Mouse (Mus musculus): ENCODE measurements around the gene Arl6ip6.

Arl6ip6 gene

DNA sequence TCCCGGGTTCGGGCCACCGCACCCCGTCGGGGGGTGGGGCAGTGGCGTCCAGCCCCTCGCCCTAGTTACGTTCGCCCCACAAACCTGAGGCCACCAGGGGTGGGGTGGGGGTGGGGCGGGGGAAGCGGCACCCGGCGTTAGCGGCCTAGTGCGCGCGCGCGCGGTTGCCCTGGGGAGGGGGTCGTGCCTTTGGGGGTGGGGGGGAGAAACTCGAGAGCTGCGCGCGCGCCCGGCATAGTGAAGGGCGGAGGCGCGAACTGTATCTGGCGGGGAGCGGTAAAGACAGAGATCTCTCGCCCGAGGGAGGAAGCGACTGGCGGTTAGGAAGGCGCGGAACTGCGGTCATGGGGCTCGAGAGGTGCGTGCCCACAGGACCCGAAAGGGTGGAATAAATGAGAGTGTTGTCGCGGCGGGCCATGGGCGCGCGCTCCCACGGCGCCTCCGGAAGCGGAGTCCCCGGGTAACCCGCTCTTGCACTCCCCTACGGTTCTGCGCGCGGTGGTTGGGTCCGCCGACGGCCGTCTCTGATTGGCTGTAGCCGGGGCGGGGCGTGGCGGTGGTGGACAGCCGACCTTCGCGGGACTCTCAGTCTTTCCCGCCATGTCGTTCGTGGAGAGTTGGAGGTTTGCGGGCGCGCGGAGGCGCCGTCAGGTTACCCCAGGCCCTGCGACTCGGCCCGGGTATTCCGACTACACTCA, at the start of gene Arl6ip6:
Gene Arl6ip6 (plus strand): TSS at position 204 of the 698 bp plus-strand sequence.
- DNase-seq = peak; percentile 97

GRCm38 (mm10) chr2:53146852-53147251, 44.7 kb upstream of the Arl6ip6 start:
- DNase-seq = no peak

- no peak for DNase-seq
Measured at GRCm38 (mm10) chr2:53173966-53174365, 17.6 kb upstream of the Arl6ip6 start.

DNA sequence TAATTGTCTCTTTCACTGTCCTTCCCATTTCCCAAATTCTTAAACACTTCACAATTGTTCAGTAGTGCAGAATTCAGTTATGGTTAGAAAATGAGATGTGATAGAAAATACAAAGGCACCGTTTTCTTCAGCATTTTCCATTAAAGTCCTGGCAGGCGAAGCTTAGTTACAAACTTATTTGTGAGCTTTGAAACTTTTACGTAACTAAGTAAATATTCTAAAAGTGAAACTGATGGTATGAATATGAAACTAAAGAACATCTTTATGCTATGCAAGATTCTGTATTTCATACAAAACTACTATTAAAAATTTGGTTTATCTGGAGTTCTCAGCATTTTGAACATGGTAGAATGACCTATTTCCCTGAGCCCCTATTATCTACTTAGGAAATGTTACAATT, 12.6 kb upstream of the Arl6ip6 start:
- DNase-seq = no peak

- DNase-seq = no peak
Measured at GRCm38 (mm10) chr2:53179876-53180275, 11.7 kb upstream of the Arl6ip6 start.

DNA sequence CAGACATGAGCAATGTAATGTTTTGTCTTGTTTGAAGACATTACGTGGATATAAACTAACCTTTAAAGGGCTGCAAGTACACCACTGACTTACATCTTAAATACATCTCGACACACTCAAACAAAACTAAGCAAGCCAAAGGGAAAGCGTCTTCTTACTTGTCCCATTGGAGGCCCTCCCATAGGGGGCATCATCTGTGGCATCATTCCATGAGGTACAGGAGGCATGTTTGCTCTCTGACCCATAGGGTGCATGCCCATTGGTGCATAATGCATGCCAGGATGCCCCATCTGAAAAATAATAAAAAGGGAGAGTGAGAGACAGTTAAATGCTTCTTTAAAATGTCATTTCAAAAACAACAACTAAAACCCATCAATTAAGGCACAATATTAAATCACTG, 1.7 kb upstream of the Arl6ip6 start:
- DNase-seq = peak; percentile 13

- peak; percentile 99 for DNase-seq
Measured at GRCm38 (mm10) chr2:53190684-53191511, 628 bp upstream of the Arl6ip6 start, which contains the start of gene Prpf40a. Gene Prpf40a (minus strand): TSS chr2:53191284.

DNA sequence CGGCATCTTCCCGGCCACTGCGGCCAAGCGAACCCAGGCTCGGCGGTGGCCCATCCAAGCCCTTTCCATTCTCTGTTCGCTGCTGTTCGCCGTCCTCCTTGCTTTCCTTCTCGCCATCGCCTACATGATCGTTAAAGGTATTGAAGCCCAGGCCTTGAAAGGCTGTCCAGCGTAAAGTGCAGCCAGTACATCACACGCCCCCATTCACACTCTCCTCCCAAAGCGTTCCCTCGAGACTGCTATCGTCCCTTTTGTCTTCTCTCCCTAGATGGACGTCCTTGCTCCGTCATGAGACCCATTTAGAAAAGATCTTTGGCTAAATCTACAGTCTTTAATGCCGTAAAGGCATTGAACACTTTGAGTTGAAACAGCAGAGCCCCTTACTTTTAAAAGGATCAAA, 860 bp downstream of the Arl6ip6 start:
- no peak for DNase-seq

DNA sequence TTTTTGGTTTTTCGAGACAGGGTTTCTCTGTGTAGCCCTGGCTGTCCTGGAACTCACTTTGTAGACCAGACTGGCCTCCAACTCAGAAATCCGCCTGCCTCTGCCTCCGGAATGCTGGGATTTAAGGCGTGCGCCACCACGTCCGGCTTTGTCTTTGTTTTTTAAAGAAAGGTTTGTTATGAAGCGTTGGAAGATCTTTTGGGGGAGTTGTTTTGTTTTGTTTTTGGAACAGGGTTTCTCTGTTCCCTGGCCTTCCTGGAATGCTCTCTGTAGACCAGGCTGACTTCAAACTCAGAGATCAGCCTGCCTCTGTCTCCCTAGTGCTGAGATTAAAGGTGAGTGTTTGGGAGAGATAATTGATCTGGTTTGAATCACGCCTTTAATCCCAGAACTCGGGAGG, 4.9 kb downstream of the Arl6ip6 start:
- DNase-seq = no peak

DNA sequence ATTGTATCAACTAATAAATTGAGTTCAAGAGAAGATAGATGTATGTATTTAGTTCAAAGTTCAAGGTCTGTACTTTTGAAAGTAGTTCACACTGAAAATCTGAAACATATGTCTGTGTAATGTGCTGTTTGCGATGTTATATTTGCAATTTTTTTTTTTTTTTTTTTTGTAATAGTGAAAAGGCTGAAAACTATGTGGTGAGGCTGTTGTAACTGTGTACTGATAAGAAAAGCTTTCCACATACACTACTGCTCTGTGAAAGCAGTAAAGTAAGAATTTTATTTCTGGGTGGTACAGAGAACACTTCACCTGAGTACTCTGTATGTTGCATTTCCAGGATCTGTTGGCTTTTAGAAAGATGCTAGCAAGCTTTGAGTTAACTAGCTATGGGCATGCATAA, 7.7 kb downstream of the Arl6ip6 start:
- no peak for DNase-seq

DNA sequence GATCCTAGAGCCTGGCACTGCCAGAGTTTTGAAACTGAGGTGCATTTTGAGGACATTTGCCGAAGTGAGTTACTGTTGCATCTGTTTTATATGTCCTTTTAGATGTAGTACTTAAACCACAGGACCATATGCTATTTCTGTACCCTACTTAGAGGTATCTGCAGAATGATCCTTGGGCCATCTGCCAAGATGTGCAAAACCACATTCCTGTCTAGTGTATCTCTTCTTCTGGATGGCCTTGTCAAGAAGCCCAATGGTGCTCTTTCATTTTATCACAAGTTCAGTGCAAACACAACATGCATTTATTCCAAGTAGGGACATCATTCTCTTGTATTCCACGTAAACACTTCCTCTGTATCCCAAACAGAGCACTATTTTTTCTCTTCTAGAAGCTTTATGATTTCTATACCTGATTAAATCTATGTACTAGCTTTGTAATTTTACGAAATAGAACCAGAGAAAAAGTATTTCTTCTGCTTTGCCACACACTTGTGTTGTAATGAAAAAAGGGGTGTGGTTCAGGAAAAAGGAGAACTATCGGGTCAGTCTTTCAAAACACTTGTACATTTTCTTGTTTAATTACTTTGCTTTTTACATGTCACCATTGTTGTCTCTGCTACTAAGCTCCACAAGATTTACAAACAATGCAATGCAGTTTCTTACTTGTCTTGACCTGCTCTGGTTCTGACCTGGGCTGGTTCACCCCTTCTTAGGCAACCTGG, 8.8 kb downstream of the Arl6ip6 start:
- DNase-seq = no peak

GRCm38 (mm10) chr2:53204373-53205274, 13.1 kb downstream of the Arl6ip6 start:
- DNase-seq = no peak

DNA sequence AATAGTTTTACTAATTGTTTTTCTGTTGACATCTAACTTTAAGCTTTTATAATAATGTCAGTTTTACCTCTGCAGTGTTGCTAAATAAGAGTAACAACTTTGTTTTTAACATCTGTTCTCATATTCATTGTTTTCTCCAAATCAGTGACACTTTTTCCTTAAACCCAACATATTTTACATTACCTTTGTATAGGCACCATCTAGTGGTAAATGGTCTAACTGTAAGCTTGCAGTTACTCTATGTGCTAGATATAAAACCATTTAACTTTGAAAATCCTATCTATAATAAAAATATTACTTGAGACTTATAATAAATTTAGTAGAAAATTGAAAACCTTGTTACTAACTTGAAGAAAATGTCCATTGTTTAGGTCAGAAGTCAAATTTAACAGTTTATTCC, 15.2 kb downstream of the Arl6ip6 start:
- DNase-seq = no peak

- DNase-seq = no peak
Measured at GRCm38 (mm10) chr2:53213493-53213892, 22.0 kb downstream of the Arl6ip6 start.

DNA sequence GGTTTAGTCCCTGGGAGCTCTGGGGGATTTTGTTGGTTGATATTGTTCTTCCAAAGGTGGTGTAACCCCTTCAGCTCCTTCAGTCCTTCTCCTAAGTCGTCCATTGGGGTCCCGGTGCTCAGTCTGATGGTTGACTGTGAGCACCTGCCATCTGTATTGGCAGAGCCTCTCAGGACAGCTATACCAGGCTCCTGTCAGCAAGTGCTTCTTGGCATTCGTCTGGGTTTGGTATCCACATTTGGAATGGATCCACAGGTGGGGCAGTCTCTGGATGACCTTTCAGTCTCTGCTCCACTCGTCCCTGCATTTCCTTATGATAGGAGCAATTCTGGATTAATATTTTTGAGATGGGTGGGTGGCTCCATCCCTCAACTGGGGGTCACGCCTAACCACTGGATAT, 30.7 kb downstream of the Arl6ip6 start:
- no peak for DNase-seq

DNA sequence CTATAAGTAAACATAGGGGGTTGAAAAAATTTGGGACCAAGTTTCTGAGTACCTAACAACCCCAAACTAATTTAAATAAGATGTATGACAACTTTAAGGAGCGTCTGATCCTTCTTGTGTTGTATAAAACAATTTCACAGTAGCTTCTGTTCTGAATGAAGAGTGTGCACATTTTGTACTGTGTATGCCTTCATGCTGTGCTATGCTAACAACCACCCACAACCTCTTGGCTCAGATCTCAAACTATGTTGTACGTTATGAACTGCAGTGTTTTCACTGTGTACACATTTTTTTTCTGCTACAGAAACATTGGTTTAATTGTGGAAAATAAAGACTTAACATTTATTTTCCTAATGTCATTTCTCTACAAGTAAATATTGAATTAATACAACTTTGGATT, 65.5 kb downstream of the Arl6ip6 start:
- DNase-seq = no peak
